Mouse (Mus musculus) cortical plate, adult 2 months (tissue): ENCODE results near the gene Atg16l2.

ENCODE experiments used
- CTCF ChIP-seq: fragments of 200-500 bp; IDR thresholded peaks from 2 replicates; pipeline ENCODE4 v1.5.1; 2011; ENCODE audit warnings: mild to moderate bottlenecking, control low read depth, low read length; ENCODE audit not compliant: insufficient read depth; ENCODE audit errors: extremely low read depth
- POLR2A ChIP-seq: fragments of 200-500 bp; IDR thresholded peaks from 2 replicates; pipeline ENCODE4 v1.6.1; 2011; ENCODE audit warnings: mild to moderate bottlenecking, low read length, control low read depth; ENCODE audit not compliant: insufficient read depth; ENCODE audit errors: extremely low read depth

DNA sequence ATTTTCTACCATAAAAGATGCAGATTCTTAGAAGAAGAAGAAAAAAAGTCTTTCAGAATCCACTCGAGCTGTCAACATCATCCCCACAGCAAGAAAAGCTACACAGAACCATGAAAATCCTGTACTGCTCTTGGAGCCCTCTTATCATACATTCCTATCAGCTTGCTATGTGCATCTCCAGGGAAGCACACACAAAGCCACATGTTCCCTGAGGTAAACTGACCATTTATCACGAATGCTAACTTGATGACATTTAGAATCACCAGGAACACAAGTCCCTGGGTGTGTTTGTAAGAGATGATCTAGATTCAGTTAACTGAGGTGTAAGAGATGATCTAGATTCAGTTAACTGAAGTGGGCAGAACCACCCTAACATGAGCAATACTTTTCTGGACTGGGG, 4.8 kb upstream of the Atg16l2 start:
- TF ChIP-seq CTCF (no peak), POLR2A (no peak)
